Mouse (Mus musculus) layer of hippocampus, postnatal 25 days (tissue): ENCODE measurements at regions not wholly inside any gene's neighbourhood (a gene's known extent, or its start where the extent isn't known, plus 50 kb on each side); places are given as distances from the start of the nearest gene placed in this dataset.

Experiments used
- DNase-seq, 2 experiments: peaks; one replicate each; pipeline ENCODE4 v3.0.0; 2022; ENCODE audit warnings: mixed read lengths in 2 of 2, low spot score in 1 of 2; ENCODE audit errors: extremely low spot score in 1 of 2

DNA sequence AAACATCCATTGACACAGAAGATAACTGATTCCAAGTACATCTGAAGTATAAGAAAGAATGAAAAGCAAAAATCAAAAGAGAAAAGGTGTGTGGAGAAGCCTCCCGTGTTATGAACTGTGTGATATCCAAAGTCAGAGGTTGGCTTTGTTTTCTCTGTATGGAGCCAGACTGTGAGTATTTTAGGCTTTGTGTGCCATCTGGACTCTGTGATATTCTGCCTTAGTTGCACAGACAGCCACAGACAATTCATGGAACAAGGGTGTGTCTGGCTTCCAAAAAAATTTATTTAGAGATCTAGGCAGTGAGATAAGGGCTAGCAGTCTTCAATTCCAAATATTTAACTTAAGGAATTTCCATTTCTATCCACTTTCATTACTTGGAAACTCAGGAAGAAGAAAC lies 111.5 kb upstream of the Dpp10 start:
- DNase-seq = no peak

DNA sequence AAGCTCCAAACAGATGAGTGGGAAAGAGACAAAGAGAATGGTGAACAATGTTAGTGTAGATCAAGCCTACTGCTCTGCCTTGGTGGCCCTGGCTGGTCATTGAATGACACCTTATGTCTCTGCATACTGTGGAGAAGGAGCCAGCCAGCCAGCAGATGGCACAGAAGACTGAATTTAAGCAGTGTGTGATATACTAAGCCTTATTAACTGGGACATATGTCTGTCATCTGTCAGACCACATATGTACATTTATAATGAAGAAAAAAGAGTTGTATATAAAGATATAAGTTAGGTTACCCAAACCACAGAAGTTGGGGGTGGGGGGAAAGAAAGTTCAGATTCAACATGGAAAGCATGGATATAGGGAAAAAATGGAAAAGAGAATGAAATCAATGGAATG lies 106.7 kb upstream of the Dpp10 start:
- no peak for DNase-seq

DNA sequence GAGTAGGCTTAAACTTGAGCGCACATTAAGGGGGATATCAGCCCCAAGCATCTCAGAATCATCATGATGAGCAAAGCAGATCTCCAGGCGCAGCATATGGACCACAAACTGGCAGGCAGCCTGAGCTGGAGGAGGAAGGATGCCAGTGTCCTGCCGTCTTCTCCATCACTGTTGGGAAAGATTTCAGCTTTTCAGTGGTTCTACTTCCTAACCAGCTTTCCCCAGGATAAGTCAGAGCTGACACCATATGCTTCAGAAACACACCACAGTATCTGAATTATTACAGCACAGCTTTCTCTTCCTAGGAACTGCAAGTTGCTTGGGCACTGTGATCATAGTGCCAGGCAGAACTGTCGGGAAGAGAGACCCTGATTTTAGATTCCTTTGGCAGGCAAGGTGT lies 103.2 kb upstream of the Dpp10 start:
- DNase-seq = peak; percentile 18 to 27

DNA sequence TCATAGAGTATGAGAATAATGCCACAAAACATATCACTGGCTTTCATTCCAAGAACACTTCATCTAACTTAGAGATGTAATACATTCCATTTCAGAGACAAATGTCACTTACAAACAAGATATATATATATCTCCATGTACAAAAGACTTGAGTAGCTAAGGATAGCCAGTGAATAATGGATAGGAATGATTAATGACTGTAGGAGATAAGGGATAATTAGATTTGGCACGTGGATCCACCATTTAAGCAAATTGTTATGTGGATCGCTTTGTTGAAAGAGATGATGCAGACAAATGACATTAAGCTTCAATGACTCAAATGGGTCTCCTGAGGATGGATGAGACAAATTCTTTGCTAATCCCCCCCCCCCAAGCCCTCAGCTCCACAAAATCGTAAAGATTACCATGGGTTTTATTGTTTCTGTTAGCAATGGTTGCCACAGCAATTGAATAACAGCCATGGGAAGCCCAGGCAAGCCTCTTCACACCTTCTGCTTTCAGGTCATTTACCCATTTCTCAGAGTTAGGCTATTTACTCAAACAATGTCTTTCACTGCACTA lies 59.0 kb upstream of the Dpp10 start:
- DNase-seq = no peak

DNA sequence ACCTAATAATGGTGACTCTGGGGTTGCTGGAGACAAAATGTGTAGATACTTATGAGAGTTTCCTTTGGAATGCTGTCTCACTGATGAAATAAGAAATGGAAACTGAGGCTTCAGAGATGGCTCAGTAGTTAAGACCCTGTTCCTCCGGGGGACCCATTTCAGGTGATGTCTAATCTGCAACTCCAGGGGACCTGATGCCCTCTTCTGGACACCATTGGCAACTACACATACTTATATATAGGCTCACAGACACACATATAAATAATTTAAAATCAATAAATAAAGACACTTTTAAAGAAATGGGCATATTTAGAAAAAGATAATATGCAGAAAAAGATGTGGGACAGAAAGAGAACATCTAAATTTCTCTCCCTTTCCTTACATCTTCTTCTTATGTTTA lies 57.7 kb upstream of the Dpp10 start:
- no peak for DNase-seq
